Mouse (Mus musculus) ES-E14 (cell line): ENCODE results near the gene Gpatch2.

Experiments
- CHD2 ChIP-seq: IDR thresholded peaks from 2 replicates; pipeline ENCODE4 v1.6.1; 2014; ENCODE audit warnings: mild to moderate bottlenecking, low read depth, low read length, inconsistent platforms
- MAFK ChIP-seq: IDR thresholded peaks from 2 replicates; pipeline ENCODE4 v1.6.1; 2014; ENCODE audit warnings: mild to moderate bottlenecking, low read depth, low read length, inconsistent platforms; ENCODE audit not compliant: insufficient read depth
- ZC3H11A ChIP-seq: IDR thresholded peaks from 2 replicates; pipeline ENCODE4 v1.6.1; 2012; ENCODE audit warnings: low read depth, mild to moderate bottlenecking, inconsistent platforms, low read length, borderline replicate concordance
- ZNF384 ChIP-seq: IDR thresholded peaks from 2 replicates; pipeline ENCODE4 v1.6.1; 2012; ENCODE audit warnings: low read depth, low read length, inconsistent platforms

GRCm38 (mm10) chr1:187291480-187292394 is 76.4 kb downstream of the Gpatch2 start:
- TF ChIP-seq MAFK: no peak
- no peak for TF ChIP-seq ZC3H11A
- TF ChIP-seq CHD2: no peak
- no peak for TF ChIP-seq ZNF384
